Mouse (Mus musculus) ovary, adult 18-20 months (tissue): ENCODE measurements at regions not wholly inside any gene's neighbourhood (a gene's known extent, or its start where the extent isn't known, plus 50 kb on each side); places are given as distances from the start of the nearest gene placed in this dataset.

Experiments
- DNase-seq: peaks from one replicate; pipeline ENCODE4 v3.0.0; 2022; ENCODE audit warnings: low spot score, mixed read lengths

DNA sequence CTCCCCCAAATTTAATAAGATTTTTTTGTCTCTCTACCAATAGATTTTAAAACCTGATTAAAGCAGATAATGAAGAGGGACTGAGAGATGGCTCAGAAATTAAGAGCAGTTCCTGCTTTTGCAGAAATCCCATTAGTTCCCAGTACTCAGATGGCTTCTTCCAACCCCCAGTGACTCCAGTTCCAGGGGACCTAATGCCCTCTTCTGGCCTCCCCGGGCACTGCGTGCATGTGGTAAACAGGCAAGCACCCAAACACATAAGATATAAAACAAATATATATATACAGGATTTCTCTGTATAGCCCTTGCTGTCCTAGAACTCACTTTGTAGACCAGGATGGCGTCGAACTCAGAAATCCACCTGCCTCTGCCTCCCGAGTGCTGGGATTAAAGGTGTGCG, 163.9 kb upstream of the Dkk2 start:
- DNase-seq, result no peak

GRCm38 (mm10) chr3:131922733-131923132, 162.4 kb upstream of the Dkk2 start:
- no peak for DNase-seq

GRCm38 (mm10) chr3:131940896-131941295, 144.2 kb upstream of the Dkk2 start:
- DNase-seq, result no peak

DNA sequence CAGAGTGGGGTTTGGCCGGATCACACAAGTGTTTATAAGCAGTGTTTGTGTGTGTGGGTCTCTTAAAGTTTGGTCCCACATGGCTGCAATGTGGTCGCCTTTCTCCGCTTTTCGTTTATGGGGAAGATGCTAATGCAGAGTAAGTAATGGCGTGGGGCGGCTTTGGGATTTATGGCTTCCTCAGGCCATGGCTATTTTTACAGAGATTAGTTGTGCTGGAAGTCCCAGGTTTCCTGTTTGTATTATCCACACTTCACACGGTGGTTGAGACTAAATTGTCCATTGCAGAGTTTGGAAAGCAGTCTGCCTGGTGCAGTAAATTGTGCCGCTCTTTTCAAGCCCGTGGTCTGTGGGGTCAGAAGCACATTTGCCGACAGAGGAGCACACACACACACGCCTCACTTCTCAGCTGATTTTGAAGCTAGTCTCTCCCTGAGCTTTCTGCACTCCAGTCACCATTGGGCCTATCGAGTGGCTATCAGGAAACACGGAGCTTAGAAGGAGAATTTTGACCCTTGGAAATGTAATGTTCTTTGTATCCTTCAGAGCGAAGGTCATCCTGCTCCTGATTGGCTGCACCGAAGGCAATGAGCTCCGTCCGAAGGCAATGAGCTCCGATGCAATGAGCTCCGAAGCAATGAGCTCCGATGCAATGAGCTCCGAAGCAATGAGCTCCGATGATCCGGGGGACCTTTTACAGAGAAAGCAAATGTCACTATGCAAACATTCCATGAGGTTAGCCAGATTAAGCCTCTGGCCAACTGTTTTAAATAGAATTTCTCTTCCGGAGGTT, 142.9 kb upstream of the Dkk2 start:
- DNase-seq, result no peak

GRCm38 (mm10) chr3:131943436-131943835, 141.7 kb upstream of the Dkk2 start:
- no peak for DNase-seq

GRCm38 (mm10) chr3:131955771-131956170, 129.3 kb upstream of the Dkk2 start:
- DNase-seq, result no peak

DNA sequence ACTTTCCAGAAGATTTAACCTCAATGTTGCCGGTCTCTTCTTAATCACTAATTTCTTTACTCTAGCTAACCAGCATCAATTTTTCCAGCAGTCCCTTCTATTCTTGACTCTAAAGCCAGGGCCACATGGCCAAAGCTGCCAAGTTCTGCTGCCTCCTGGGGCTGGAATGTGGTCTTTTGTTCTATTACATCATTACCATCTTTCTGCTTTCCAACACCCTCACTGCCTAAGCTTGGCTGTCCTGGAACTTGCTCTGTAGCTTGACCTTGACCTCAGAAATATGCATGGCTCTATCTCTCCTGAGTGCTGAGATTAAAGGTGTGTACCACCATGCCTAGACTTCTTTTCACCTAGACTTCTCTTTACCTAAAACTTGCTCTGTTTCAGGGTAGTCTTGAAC, 124.5 kb upstream of the Dkk2 start:
- no peak for DNase-seq

GRCm38 (mm10) chr3:131961571-131961970, 123.5 kb upstream of the Dkk2 start:
- no peak for DNase-seq

DNA sequence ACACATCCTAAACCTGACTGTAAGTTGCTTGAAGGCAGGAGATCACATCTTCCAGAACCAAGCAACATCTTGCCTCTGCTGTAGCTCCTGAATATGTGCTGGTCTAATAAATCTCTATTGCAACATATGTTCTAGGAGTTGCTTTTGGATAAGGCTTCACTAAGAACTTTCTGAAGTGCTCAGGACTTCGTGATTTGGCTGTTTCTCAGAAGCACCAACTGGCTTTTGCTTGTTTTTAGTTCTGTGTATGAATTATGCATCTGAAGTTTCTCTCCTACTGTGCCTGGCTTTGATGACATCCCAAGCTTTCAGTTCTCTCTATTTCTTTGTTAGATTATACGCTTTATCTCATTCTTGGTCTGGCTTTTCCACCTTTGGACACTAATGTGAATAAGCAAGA, 122.2 kb upstream of the Dkk2 start:
- no peak for DNase-seq

DNA sequence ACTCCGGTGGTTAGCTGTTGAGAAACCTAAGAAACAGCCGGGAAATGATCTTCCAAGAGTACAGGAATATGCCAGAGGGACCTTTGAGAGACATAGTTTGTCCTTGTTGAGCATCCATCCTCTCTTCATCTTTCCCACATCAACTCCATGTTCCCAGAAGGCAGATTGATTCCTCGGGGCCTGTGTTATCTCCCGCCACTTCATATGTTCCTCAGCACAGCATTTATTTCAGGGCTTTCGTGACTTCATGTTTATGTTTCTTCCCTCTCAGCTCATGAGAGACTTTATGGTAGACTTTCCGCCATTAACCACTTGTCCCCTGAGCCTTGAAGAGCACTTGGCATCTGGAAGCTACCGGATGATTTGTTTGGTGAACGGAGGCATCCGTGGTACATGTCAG, 120.1 kb upstream of the Dkk2 start:
- DNase-seq, result no peak

DNA sequence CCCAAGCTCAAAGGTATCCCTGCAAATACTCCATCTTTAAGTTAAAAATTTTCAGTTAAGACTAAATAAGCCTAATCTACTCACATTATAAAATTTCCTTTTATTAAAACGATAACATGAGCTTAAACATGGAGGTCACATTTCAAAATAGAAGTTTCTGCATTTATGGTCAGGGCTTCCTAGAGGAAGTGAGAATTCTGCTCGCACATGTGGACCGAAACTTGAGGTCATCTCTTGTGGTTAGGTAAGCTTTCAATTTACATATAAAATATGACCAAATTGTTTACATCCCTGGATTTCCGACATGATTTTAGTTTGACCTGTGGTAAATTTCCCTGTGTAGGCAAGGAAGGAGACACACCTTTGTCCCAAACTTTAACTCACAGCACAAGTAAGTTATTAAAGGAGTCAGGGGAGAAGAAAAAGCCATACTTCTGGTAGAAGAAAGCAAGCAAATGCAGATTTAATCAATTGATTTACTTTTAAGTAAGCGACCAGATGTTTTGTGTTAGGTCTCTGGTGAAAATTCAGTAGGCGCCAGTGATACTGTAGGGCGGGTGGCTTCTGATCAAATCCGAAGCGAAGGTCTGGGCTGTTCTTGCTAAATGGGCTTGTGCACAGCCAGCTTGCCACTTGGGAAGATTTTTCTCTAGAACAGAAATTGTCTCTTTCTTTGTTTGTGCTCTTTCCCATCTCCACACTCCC, 119.5 kb upstream of the Dkk2 start:
- no peak for DNase-seq

DNA sequence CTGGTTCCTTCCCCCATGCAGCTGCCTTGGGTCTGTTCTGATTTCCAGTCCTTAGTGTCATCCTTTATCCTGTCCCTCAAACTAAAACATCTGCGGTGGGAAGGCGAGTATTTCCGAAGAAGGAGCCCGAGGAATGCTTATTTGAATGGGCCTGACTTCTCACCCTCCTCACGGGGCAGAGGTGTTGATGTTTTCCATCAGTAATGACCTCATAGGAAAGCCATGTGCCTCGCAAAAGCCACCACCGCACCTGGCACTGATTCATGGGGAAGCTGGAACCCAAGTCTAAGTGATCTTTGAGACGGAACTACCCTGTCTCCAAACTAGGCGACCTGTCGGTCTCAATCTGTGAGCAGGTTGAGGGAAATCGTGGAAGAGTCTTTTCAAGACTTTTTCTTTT, 117.8 kb upstream of the Dkk2 start:
- DNase-seq, result no peak

GRCm38 (mm10) chr3:131970827-131971226, 114.3 kb upstream of the Dkk2 start:
- no peak for DNase-seq

DNA sequence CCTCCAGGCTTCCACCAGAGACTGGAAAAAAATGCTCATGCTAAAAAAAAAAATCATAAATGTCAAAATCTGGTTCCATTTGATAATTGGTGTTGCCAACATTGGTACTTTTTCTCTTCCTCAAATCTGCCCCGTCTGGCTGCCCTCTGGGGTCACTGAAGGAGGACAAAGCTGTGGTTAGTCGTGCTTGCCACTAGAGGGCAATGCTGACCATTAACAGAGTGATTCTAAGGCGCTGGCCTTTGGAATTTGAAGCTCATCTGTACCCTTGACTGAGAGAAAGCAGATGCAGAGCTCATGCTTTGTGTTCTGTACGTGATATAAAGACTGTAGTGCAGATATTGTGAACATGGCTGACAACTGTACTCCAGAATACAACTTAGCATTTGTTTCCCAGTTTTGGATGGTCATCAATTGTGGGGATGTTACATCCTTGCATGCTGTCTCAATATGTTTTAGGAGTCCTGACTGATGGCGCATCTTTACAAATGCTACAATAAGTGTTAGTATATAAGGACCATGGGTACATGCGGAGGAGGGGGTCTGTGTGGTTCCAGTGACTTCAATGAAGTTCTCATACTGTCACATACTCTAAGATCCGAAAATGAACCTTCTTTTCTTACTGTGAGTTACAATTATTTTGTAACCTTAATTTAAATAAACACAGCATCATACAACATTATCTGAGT, 109.0 kb upstream of the Dkk2 start:
- DNase-seq, result no peak

GRCm38 (mm10) chr3:131983292-131983691, 101.8 kb upstream of the Dkk2 start:
- no peak for DNase-seq

GRCm38 (mm10) chr3:131998838-131999613, 86.1 kb upstream of the Dkk2 start:
- no peak for DNase-seq

DNA sequence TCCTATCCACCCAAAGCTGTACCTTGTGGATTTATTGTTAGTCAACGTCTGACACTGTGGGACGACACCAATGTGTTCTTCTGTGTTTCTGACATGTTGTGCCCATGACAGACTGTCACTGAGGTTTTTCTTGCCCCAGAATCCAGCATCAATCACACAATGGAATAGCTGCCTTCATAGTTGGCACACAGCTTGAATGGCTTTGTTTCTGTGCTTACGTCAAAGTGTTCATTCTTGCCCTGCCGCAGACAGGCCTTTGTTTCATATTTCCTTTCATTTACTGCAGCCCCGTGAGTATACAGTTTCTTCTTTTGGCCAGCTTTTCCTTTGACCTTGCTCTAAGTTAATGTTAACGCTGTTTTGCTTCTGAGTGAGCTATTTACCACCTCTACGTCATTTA, 78.9 kb upstream of the Dkk2 start:
- DNase-seq, result no peak

DNA sequence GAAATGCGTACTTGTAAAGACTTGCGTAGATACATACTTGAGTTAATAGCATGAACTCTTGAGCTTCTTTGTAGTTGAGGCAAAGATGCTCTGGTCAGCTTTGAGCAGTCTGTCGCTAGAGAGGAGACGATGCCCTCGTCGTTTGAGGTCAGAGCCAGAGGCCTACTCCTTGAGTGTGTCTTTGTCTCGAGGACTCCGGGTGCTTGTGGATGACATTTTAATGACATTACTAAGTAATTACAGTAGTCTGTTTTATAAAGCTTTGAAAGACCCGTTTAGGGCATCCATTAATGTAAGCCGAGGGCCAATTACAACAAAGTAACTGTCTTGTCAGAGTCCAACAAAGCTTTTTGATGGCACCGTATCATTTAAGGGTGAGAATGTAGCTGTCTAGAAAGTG, 78.2 kb upstream of the Dkk2 start:
- no peak for DNase-seq

GRCm38 (mm10) chr3:132007356-132007755, 77.7 kb upstream of the Dkk2 start:
- no peak for DNase-seq

DNA sequence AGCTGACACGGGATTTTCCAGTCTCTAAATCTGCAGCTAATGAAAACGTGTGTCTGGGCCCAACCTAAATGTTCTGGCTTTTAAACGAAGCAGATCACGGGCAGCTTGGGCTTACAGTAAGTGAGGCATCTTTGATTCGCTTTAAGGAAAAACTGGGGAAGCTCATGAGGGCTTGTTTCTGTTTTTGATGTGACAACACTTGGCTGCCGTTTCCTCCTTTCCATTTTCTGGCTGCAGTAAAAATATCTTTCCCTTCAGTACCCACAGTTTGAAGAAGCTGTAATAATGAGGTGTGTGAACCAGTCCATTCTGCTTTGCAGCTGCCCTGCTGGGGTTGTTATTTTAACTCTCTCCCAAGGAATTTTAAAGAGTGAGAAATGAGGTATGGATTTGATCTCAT, 69.9 kb upstream of the Dkk2 start:
- no peak for DNase-seq

GRCm38 (mm10) chr3:132017485-132018261, 67.4 kb upstream of the Dkk2 start:
- no peak for DNase-seq

DNA sequence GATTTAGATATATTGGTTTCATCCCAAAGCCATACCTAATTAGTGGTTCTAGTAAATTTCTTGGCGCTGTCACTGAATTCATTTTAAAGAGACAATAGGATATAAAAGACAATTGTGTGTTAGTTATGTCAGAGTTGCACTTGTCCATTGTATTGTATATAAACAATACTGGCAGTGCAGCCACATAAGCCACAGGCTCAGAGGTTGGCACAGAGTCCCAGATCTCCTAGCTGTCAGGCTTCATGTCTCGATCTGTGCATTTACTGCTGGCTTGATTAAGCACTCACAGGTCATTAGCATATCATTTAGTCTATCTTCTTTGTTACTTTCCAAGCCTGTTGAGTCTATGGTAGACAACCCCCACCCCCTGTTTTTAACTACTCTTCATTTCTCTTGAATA, 66.6 kb upstream of the Dkk2 start:
- no peak for DNase-seq
